9 mouse cellular contexts compared by ENCODE assay signal in the genomic region with DNA sequence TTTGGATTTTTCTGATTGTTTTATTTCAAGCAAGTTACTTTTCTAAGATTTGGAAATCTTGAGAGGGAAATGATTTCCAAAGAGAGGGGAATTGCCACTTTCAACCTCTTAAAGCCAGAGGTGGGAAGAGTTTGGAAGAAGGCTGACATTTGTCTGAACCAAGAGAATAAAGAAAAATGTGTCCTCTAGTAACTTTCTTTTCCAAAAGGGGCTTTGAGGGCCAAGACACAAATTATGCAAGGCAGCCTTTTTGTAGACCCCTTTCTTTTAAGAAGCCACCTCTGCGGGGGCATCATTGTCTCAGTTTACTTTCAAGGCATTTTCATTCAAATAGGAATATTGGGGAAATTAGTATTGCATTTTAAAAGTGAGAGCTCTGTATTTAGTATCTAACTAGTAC. TPM values are rescaled to one million over a fixed set of nuclear protein-coding genes. Genes with fewer than 3 reads are reported as not detected.
DNase-seq lines count a peak whose midpoint lies in the region; ATAC-seq lines count a peak whose summit lies in the region.
"Had no signal": no experiment of that assay in that cellular context is flagged by ENCODE, and none has a peak within 500 bp of the region (broad histone marks: within the 10 kb centered on the region; RNA-seq: fewer than 3 reads in every experiment).

No protein-coding gene starts in this region.

- no peak for DNase-seq in heart, postnatal 10 days
- DNase-seq in midbrain, embryonic 10.5 days (ENCODE audit: low spot score) = no peak
- no peak for DNase-seq in left cerebral cortex, postnatal 36 days (ENCODE audit: low spot score in 2 of 2)
- no peak for DNase-seq in cerebellum, adult 11-12 months
- no peak for DNase-seq in kidney, postnatal 14 days
- DNase-seq: kidney, postnatal 36 days had no signal

- WGBS in heart, embryonic 11.5 days (ENCODE audit: insufficient replicate concordance) = 0% methylated on average over 1 of the region's 1 CpGs
- WGBS in hindbrain, embryonic 12.5 days = 4% methylated on average over 1 of the region's 1 CpGs
- WGBS in midbrain, embryonic 10.5 days = 2% methylated on average over 1 of the region's 1 CpGs

- H3K4me1 ChIP-seq in heart, embryonic 11.5 days (ENCODE audit: control insufficient read depth, insufficient read depth, low read length) = peaks cover 19% of the 10 kb centered on the region
- peaks cover 4% of the 10 kb centered on the region; the same call in 1 of the 2 replicates for H3K4me1 ChIP-seq in brown adipose tissue, adult 24 weeks (ENCODE audit: control insufficient read depth, insufficient read depth, insufficient read length, low read length)
- H3K4me1 ChIP-seq in hindbrain, embryonic 12.5 days = peaks cover 31% of the 10 kb centered on the region
- H3K4me1 ChIP-seq in midbrain, embryonic 10.5 days = peaks cover 71% of the 10 kb centered on the region

- peak overlapping the region; percentile 70 for H3K4me3 ChIP-seq in heart, embryonic 11.5 days (ENCODE audit: low read depth, low read length)
- H3K4me3 ChIP-seq in brown adipose tissue, adult 24 weeks (ENCODE audit: insufficient read depth, low read depth, low read length) = peak overlapping the region; percentile 56
- peak overlapping the region; percentile 76 for H3K4me3 ChIP-seq in hindbrain, embryonic 12.5 days
- peak overlapping the region; percentile 75 for H3K4me3 ChIP-seq in midbrain, embryonic 10.5 days

- peak overlapping the region; percentile 99 for H3K9ac ChIP-seq in heart, embryonic 11.5 days (ENCODE audit: low read depth, low read length)
- H3K9ac ChIP-seq in hindbrain, embryonic 12.5 days = peak overlapping the region; percentile 99

- H3K27ac ChIP-seq in heart, embryonic 11.5 days (ENCODE audit: low read depth, low read length) = peak overlapping the region; percentile 100
- no peak overlapping the region for H3K27ac ChIP-seq in brown adipose tissue, adult 24 weeks (replicated peaks; ENCODE audit: low read depth, low read length)
- peak overlapping the region; percentile 100 for H3K27ac ChIP-seq in hindbrain, embryonic 12.5 days
- H3K27ac ChIP-seq in midbrain, embryonic 10.5 days (replicated peaks) = peak overlapping the region; percentile 99

- peak overlapping the region; percentile 81 for H3K4me2 ChIP-seq in heart, embryonic 11.5 days
- H3K4me2 ChIP-seq in hindbrain, embryonic 12.5 days (replicated peaks) = peak overlapping the region; percentile 85

- H3K9me3 ChIP-seq in heart, embryonic 11.5 days (replicated peaks; ENCODE audit: control insufficient read depth, low read length) = no peaks in the 10 kb centered on the region
- H3K9me3 ChIP-seq in hindbrain, embryonic 12.5 days (replicated peaks) = no peaks in the 10 kb centered on the region
- H3K9me3 ChIP-seq in midbrain, embryonic 10.5 days (replicated peaks) = no peaks in the 10 kb centered on the region

- peaks cover 2% of the 10 kb centered on the region; the same call in 1 of the 2 replicates for H3K36me3 ChIP-seq in heart, embryonic 11.5 days (ENCODE audit: control insufficient read depth, insufficient read depth, low read length)
- H3K36me3 ChIP-seq in hindbrain, embryonic 12.5 days = no peaks in the 10 kb centered on the region
- peaks cover 6% of the 10 kb centered on the region; the same call in 1 of the 2 replicates for H3K36me3 ChIP-seq in midbrain, embryonic 10.5 days

- no peaks in the 10 kb centered on the region for H3K27me3 ChIP-seq in heart, embryonic 11.5 days (ENCODE audit: control insufficient read depth, insufficient read depth, low read length)
- no peaks in the 10 kb centered on the region for H3K27me3 ChIP-seq in hindbrain, embryonic 12.5 days
- peaks cover 42% of the 10 kb centered on the region for H3K27me3 ChIP-seq in midbrain, embryonic 10.5 days (ENCODE audit: low read depth, poor library complexity, severe bottlenecking)

- intact Hi-C loops in heart, postnatal 10 days (cut with DNase I) = loop anchor here (1.0 kb wide), 1 partner anchor 60 kb away; no protein-coding TSS in a partner anchor
- intact Hi-C loops in left cerebral cortex, postnatal 36 days (cut with DNase I) = loop anchor here (5.0 kb wide), 1 partner anchor 265 kb away; no protein-coding TSS in a partner anchor

- ATAC-seq in heart, embryonic 11.5 days (replicated peaks; ENCODE audit: insufficient number of reproducible peaks, low FRiP score, low TSS enrichment) = no peak
- no peak for ATAC-seq in hindbrain, embryonic 12.5 days (ENCODE audit: low FRiP score)

RNA-seq across cellular contexts. Expression of a gene that starts 1.5 kb away (rescaled TPM):
- 72.8 and 89.0 TPM in 2 replicates for polyA plus RNA-seq in heart, embryonic 11.5 days (2014; fragmentation: Nextera tagmentation; extraction: Ambion mirVana)
- 10 to 100 TPM; 26.9 to 44.1 TPM for total RNA-seq in heart, postnatal 10 days (2021)
- polyA plus RNA-seq in brown adipose tissue, adult 24 weeks (2012; ENCODE audit: insufficient read depth, insufficient read length, missing spikeins) = 3.8 and 5.1 TPM in 2 replicates
- 173 and 204 TPM in 2 replicates for polyA plus RNA-seq in hindbrain, embryonic 12.5 days (2016; fragmentation: Nextera tagmentation; extraction: Ambion mirVana)
- 44.5 and 48.0 TPM in 2 replicates for polyA plus RNA-seq in midbrain, embryonic 10.5 days (2016; fragmentation: Nextera tagmentation; extraction: Ambion mirVana)
- total RNA-seq in left cerebral cortex, postnatal 36 days (2021) = 1 to 10 TPM; 4.6 to 7.0 TPM
